Mouse (Mus musculus): Measurements from ENCODE around the gene Gnao1.

DNA sequence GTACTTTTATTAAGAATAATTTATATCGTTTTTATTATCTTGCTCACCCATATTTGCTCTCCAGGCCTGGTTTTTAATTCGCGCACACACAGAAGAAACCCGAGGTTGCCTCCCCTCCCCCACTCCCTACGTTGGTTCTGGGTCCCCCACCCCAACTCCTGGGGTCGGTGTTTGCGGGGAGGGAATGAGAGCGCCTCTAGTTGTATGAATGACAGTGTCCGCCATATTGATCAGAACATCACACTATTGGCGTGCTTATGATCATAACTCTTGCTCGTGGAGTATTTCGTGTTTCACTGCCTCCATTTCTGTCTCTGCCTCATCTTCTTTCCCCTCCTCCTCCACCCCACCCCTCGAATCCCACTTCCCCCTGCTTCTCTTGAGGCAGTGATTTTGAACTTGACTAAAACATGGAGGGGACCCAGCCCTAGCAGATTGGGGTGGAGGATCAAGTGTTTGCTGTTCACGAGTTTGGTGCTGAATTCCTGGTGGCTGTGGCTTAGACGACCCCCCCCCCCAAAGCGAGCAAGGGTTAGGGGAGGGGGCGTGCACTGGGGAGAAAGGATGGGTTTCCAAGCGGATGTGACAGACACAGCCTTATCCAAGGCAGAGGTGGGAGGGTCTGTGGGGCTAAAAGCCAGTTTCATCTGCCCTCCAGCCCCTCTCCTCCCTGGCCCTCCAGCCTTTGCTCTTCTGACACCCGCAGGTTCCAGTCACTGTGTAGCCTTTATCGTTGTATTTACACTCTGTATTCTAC, 2.1 kb downstream of the Gnao1 start:
- no peak for TF ChIP-seq ZNF384 (IDR thresholded peaks at IDR 0.05; ENCODE audit: low read depth, low read length)
- no peak for TF ChIP-seq CHD2 (IDR thresholded peaks at IDR 0.05; ENCODE audit: low read depth, low read length)

Measured in ES-E14 (cell line).